Mouse (Mus musculus): ENCODE results near the gene Olfr659.

DNA sequence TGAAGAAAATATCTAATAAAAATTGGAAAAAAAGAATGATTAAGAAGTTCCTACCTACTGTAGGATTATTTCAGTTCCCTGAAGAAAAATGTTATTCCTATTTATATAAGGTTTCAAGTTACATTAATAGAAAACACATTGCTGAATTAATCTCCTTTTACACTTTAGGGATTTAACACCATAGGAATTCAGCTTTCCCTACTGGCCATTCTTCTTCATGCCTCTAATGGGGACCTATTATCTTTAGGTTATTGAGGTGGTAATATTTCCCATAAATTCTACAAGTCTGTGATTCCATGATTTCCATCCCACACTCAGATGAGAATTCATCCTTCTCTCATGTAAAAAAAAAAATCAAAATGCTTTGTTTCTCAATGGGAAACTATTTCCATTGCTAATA lies 42.1 kb upstream of the Olfr659 start, which contains the start of gene Olfr657:
- TF ChIP-seq CTCF (conservative IDR thresholded peaks at IDR 0.05 in 1 of 2, IDR thresholded peaks at IDR 0.05 in 1 of 2; ENCODE audit: low read depth in 2 of 2, low read length in 2 of 2) (no peak), ZKSCAN1 (IDR thresholded peaks at IDR 0.05; ENCODE audit: borderline replicate concordance, low read depth, low read length) (no peak), POLR2A (IDR thresholded peaks at IDR 0.05; ENCODE audit: low read depth, low read length) (no peak), E2F4 (IDR thresholded peaks at IDR 0.05; ENCODE audit: insufficient replicate concordance, low read depth, low read length) (no peak), POLR2AphosphoS2 (IDR thresholded peaks at IDR 0.05; ENCODE audit: low read depth, low read length) (no peak), RCOR1 (conservative IDR thresholded peaks at IDR 0.05; ENCODE audit: low read depth, low read length) (no peak), MYC (IDR thresholded peaks at IDR 0.05; ENCODE audit: low read depth, low read length) (no peak)
